Mouse (Mus musculus): Measurements from ENCODE around the gene Defb29.

GRCm38 (mm10) chr2:152490038-152490437, 49.9 kb downstream of the Defb29 start, which contains the start of gene Defb22:
- no peak for TF ChIP-seq CTCF (IDR thresholded peaks at IDR 0.05; ENCODE audit: low read depth, low read length)
- no peak for TF ChIP-seq POLR2A (IDR thresholded peaks at IDR 0.05; ENCODE audit: extremely low read depth, insufficient read depth, low read length)
